Mouse (Mus musculus): Measurements from ENCODE around the gene Ror2. TPM values are rescaled to one million over a fixed set of nuclear protein-coding genes. Genes with fewer than 3 reads are reported as not detected.

The Ror2 gene
- polyA plus RNA-seq, 1 experiment from 2014 or later = 17.1 TPM

DNA sequence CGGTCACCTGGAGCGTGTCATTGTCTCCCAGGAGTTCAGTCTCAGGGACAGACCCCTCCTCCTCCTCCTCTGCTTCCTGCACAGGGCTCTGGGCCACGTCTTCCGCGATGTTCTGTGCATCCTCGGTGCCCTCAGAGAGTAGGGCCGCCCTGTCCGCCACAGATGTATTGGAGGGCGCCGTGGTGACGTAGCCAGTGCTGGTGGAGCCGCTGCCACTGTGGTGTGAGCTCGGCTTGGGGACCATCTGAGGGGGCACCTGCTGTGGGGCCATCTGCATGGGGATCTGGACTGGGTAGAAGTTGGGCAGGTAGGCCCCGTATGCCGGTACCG, 175.7 kb downstream of the Ror2 start:
- peak; percentile 39 for ATAC-seq (ENCODE audit: borderline replicate concordance, extremely low read depth, low FRiP score, low TSS enrichment)
- peaks cover 23% of the 10 kb centered on the region for H3K36me3 ChIP-seq

DNA sequence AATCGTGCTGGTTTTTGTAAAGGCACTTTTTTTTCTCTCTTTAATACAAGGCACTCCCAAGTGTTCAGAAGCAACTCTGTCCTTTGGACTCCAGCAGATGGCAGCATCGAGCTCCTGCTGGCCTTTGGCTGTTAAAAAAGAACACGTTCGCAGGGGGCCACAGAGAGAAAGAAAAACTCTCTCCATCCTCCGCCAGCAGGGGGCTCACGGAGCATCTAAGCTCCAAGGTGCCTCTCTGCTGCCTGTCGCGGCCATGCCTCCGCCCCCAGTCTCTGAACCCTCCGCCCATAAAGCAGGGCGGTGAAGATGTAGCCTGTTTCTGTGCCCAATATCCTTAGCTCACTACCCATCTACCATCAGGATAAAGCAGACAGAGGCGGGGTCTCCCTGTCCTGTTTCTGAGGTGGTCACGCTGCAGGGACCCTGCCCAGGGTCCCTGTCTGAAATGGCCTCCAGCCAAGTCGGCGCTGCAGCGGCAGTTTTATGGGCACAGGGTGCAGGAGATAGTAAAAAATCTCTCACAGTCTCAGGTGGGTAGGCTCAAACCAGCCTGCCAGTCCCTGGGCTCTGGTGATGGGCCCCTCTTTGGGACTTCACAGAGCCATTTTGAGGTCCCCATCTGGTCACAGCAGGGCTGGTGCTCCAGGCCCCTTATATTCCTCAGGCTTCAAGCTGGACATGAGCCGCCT, 176.2 kb downstream of the Ror2 start:
- Histone ChIP-seq H3K9me3 (no peaks in the 10 kb centered on the region), H3K4me3 (no peak overlapping the region), H3K27ac (no peak overlapping the region), H3K4me1 (no peaks in the 10 kb centered on the region), H3K36me3 (peaks cover 23% of the 10 kb centered on the region), H3K27me3 (no peaks in the 10 kb centered on the region), H3K9ac (no peak overlapping the region), H3K4me2 (no peak overlapping the region)
- peak; percentile 69 for ATAC-seq (ENCODE audit: borderline replicate concordance, extremely low read depth, low FRiP score, low TSS enrichment)
- WGBS = 30% methylated on average over 17 of the region's 17 CpGs

More for the DNA sequence above, 175.7 kb downstream of the Ror2 start:
- Histone ChIP-seq H3K9me3 (no peaks in the 10 kb centered on the region), H3K4me3 (no peak overlapping the region), H3K4me2 (no peak overlapping the region), H3K4me1 (no peaks in the 10 kb centered on the region), H3K27ac (no peak overlapping the region), H3K27me3 (no peaks in the 10 kb centered on the region), H3K9ac (no peak overlapping the region)
- 92% methylated on average over 16 of the region's 16 CpGs for WGBS

GRCm38 (mm10) chr13:53106676-53107075, 179.2 kb downstream of the Ror2 start:
- no peak overlapping the region for H3K9ac ChIP-seq
- 86% methylated on average over 13 of the region's 13 CpGs for WGBS
- no peaks in the 10 kb centered on the region for H3K9me3 ChIP-seq
- H3K4me3 ChIP-seq = no peak overlapping the region
- H3K4me1 ChIP-seq = no peaks in the 10 kb centered on the region
- no peak overlapping the region for H3K4me2 ChIP-seq
- no peak overlapping the region for H3K27ac ChIP-seq
- no peaks in the 10 kb centered on the region for H3K27me3 ChIP-seq
- peaks cover 20% of the 10 kb centered on the region for H3K36me3 ChIP-seq
- ATAC-seq (ENCODE audit: borderline replicate concordance, extremely low read depth, low FRiP score, low TSS enrichment) = no peak

DNA sequence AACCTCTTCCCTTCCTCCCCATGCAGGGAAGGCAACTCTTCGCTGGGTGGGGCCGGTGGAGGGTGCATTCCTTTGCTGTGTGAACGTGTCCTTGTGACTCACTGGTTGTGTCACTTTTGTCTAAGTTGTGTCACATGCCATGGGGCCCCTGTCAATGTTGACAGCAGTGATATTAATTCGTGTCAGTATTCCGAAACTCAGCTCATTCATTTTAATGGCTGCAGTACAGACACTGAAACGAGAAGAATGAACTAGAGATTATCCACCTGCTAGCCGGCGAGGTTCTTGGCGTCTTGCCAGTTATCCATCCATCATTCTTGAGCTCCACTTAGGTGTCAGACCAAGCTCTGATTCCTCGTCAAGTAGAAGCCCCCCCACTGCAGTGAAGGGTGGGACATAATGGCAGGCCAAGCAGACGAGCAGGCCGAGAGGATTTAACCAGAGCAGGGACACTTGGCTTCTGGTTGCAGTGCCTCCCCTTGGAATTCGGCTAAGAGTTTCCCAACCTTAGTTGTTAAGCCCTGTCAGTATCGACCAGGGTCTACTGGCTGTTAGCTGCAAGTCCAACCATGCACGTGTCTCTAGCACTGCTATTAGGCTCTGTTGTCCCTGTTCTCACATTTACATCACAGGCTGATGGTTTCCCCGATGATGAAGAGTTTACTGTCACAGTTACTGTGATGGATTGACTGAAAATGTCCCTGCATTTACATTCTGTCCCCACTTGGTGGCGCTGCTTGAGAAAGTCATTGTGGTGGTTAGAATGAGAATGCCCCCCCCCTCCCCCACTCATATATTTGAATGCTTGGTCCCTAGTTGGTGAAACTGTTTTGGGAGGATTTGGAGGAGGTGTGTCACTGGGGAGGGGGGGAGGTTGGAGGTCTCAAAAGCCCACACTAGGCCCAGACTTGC, 185.9 kb downstream of the Ror2 start:
- Histone ChIP-seq H3K4me3 (no peak overlapping the region), H3K9me3 (no peaks in the 10 kb centered on the region), H3K27me3 (0 out of 2 replicates have a peak, but pooled peaks cover 8% of the 10 kb centered on the region), H3K27ac (no peak overlapping the region), H3K4me1 (peaks cover 7% of the 10 kb centered on the region; the same call in 1 of the 2 replicates), H3K4me2 (no peak overlapping the region), H3K36me3 (no peaks in the 10 kb centered on the region), H3K9ac (no peak overlapping the region)
- ATAC-seq (ENCODE audit: borderline replicate concordance, extremely low read depth, low FRiP score, low TSS enrichment) = no peak
- WGBS = 20% methylated on average over 17 of the region's 17 CpGs

- WGBS = 11% methylated on average over 8 of the region's 8 CpGs
- H3K36me3 ChIP-seq = no peaks in the 10 kb centered on the region
- no peak overlapping the region for H3K27ac ChIP-seq
- H3K4me2 ChIP-seq = no peak overlapping the region
- no peak overlapping the region for H3K9ac ChIP-seq
- H3K4me1 ChIP-seq = peaks cover 12% of the 10 kb centered on the region; the same call in 1 of the 2 replicates
- peak; percentile 11; the same call in 1 of the 2 replicates for ATAC-seq (ENCODE audit: borderline replicate concordance, extremely low read depth, low FRiP score, low TSS enrichment)
- no peak overlapping the region for H3K4me3 ChIP-seq
- 0 out of 2 replicates have a peak, but pooled peaks cover 8% of the 10 kb centered on the region for H3K27me3 ChIP-seq
- H3K9me3 ChIP-seq = no peaks in the 10 kb centered on the region
These were observed 189.3 kb downstream of the Ror2 start for GRCm38 (mm10) chr13:53096615-53097014.

- Histone ChIP-seq H3K4me1 (peaks cover 12% of the 10 kb centered on the region; the same call in 1 of the 2 replicates), H3K36me3 (no peaks in the 10 kb centered on the region), H3K9ac (no peak overlapping the region), H3K9me3 (no peaks in the 10 kb centered on the region), H3K27ac (no peak overlapping the region), H3K4me2 (no peak overlapping the region), H3K27me3 (0 out of 2 replicates have a peak, but pooled peaks cover 8% of the 10 kb centered on the region), H3K4me3 (no peak overlapping the region)
- no peak for ATAC-seq (ENCODE audit: borderline replicate concordance, extremely low read depth, low FRiP score, low TSS enrichment)
- WGBS = 69% methylated on average over 17 of the region's 17 CpGs
These were observed 190.7 kb downstream of the Ror2 start for GRCm38 (mm10) chr13:53095222-53095621.

GRCm38 (mm10) chr13:53094658-53095057, 191.3 kb downstream of the Ror2 start:
- Histone ChIP-seq H3K4me3 (no peak overlapping the region), H3K27me3 (0 out of 2 replicates have a peak, but pooled peaks cover 8% of the 10 kb centered on the region), H3K9me3 (no peaks in the 10 kb centered on the region), H3K4me2 (no peak overlapping the region), H3K36me3 (no peaks in the 10 kb centered on the region), H3K27ac (no peak overlapping the region), H3K9ac (no peak overlapping the region), H3K4me1 (peaks cover 7% of the 10 kb centered on the region; the same call in 1 of the 2 replicates)
- no peak for ATAC-seq (ENCODE audit: borderline replicate concordance, extremely low read depth, low FRiP score, low TSS enrichment)
- 79% methylated on average over 8 of the region's 8 CpGs for WGBS

DNA sequence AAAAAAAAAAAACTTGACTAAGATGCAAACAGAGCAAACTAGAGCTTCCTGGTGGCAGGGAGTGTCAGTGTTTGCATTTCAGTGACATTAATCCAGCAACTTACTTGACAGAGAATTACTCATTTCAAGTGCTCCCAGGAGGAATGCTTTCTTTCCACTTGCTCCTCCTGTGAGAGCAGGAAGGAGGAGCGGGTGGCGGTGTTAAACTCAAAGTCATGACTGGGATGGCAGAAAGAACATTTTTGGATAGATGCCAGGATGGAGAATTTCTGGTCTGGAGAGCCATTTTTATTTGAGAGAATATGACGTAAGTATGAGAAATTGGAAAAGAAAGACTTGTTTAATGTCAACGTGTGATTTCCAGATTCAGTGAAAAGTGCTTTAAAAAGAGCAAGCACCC, 192.5 kb downstream of the Ror2 start:
- Histone ChIP-seq H3K9me3 (no peaks in the 10 kb centered on the region), H3K4me2 (no peak overlapping the region), H3K27ac (no peak overlapping the region), H3K27me3 (0 out of 2 replicates have a peak, but pooled peaks cover 8% of the 10 kb centered on the region), H3K4me1 (peaks cover 5% of the 10 kb centered on the region; the same call in 1 of the 2 replicates), H3K36me3 (no peaks in the 10 kb centered on the region), H3K4me3 (no peak overlapping the region), H3K9ac (no peak overlapping the region)
- 16% methylated on average over 4 of the region's 4 CpGs for WGBS
- no peak for ATAC-seq (ENCODE audit: borderline replicate concordance, extremely low read depth, low FRiP score, low TSS enrichment)

DNA sequence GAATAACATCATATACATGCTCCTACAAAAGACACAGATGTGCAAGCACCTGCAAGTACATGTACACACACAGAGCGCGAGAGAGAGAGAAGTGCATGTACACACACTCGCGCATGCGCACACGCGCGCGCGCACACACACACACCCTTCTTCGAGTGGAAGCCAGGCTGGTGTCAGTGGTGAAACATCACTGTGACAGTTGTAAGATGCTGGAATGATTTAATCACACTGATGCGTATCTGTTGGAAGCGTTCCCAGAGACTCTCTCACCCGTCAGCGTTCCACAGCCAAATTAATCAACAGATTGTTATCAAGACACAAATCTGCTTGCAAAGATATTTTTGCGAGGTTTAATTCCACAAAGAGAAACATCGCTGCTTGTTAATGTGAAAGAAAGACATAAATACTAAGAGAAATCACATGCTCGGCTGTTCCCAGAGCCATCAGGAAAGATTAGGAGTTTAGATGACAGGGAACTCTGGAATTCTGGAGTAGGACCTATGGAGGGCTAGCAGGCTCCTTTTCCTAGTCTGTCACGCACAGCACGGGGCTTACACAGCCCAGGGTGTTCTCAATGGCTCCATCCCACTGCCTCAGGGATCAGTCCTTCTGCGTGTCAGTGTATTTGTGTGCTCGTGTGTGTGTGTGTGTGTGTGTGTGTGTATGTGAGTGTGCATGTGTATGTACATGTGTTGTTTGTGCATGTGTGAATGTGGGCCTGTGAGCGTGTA, 199.2 kb downstream of the Ror2 start:
- Histone ChIP-seq H3K4me3 (no peak overlapping the region), H3K27me3 (no peaks in the 10 kb centered on the region), H3K9ac (no peak overlapping the region), H3K27ac (no peak overlapping the region), H3K4me1 (no peaks in the 10 kb centered on the region), H3K36me3 (no peaks in the 10 kb centered on the region), H3K4me2 (no peak overlapping the region), H3K9me3 (no peaks in the 10 kb centered on the region)
- ATAC-seq (ENCODE audit: borderline replicate concordance, extremely low read depth, low FRiP score, low TSS enrichment) = no peak
- WGBS = 74% methylated on average over 23 of the region's 23 CpGs

- Histone ChIP-seq H3K27ac (no peak overlapping the region), H3K4me1 (no peaks in the 10 kb centered on the region), H3K4me3 (no peak overlapping the region), H3K9ac (no peak overlapping the region), H3K36me3 (no peaks in the 10 kb centered on the region), H3K4me2 (no peak overlapping the region), H3K9me3 (no peaks in the 10 kb centered on the region), H3K27me3 (no peaks in the 10 kb centered on the region)
- no peak for ATAC-seq (ENCODE audit: borderline replicate concordance, extremely low read depth, low FRiP score, low TSS enrichment)
- 34% methylated on average over 6 of the region's 6 CpGs for WGBS
These were observed 204.1 kb downstream of the Ror2 start for GRCm38 (mm10) chr13:53081846-53082245.

DNA sequence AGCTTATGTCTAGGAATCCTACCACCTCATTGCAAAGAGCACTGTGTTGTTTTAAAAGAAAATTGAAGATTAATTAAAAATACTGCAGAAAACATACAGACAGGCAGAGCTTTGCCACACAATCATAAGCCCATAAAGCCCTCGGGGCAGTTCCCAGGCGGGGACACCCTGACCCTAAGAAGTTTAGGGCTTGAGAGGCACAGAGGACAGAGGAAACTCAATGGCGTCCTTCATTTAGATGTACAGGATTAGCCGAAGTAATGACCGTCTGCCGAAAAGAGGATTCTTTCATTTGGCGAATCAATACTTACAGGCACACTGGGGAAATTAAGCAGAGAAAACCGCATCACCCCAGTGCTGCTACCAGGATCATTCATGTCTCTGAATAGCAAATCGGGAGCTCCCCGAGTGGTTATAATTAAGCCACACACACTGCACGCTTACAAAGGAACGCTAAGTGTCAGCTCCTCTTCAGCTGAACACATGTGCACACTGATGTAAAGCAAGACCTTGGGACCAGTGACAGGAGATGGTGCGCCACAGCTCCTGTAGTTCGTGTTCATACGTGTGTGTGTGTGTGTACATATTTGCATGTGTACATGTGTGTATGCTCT, 208.1 kb downstream of the Ror2 start:
- Histone ChIP-seq H3K27me3 (no peaks in the 10 kb centered on the region), H3K9ac (no peak overlapping the region), H3K4me1 (no peaks in the 10 kb centered on the region), H3K4me3 (no peak overlapping the region), H3K9me3 (no peaks in the 10 kb centered on the region), H3K27ac (no peak overlapping the region), H3K4me2 (no peak overlapping the region), H3K36me3 (no peaks in the 10 kb centered on the region)
- WGBS = 89% methylated on average over 15 of the region's 15 CpGs
- no peak for ATAC-seq (ENCODE audit: borderline replicate concordance, extremely low read depth, low FRiP score, low TSS enrichment)
